Mouse (Mus musculus): ENCODE measurements around the gene Os9. TPM values are rescaled to one million over a fixed set of nuclear protein-coding genes. Genes with fewer than 3 reads are reported as not detected.
"Not testable (repeated sequence)": the region's sequence is repeated elsewhere in the genome, so short reads cannot be mapped to it uniquely, and the experiment has no call there.

Os9 gene
- 59.7 and 60.1 TPM in 2 replicates for polyA plus RNA-seq (2016; fragmentation: Nextera tagmentation; extraction: Ambion mirVana)

GRCm38 (mm10) chr10:127121066-127121477, at the start of gene Os9:
Os9 (minus strand) TSS chr10:127121131.
- peaks cover 26% of the 10 kb centered on the region for H3K4me1 ChIP-seq
- peak within 1 kb of the TSS; percentile 82 for H3K27ac ChIP-seq (replicated peaks)
- no peaks in the 10 kb centered on the region for H3K27me3 ChIP-seq (replicated peaks; ENCODE audit: low read depth, poor library complexity, severe bottlenecking)
- DNase-seq (ENCODE audit: low spot score) = peak; percentile 96
- H3K4me3 ChIP-seq = peak within 1 kb of the TSS; percentile 83
- peaks cover 36% of the 10 kb centered on the region for H3K36me3 ChIP-seq (replicated peaks)
- under 1% methylated on average over 19 of the region's 19 CpGs for WGBS
- no peaks in the 10 kb centered on the region for H3K9me3 ChIP-seq

- Histone ChIP-seq H3K4me3 (peak overlapping the region; percentile 59), H3K9me3 (no peaks in the 10 kb centered on the region), H3K36me3 (replicated peaks) (no peaks in the 10 kb centered on the region), H3K27ac (replicated peaks) (peak overlapping the region; percentile 77; the same call in 1 of the 2 replicates), H3K27me3 (replicated peaks; ENCODE audit: low read depth, poor library complexity, severe bottlenecking) (peaks cover 74% of the 10 kb centered on the region), H3K4me1 (peaks cover 46% of the 10 kb centered on the region)
- WGBS = 1% methylated on average over 22 of the region's 22 CpGs
- peak; percentile 73 for DNase-seq (ENCODE audit: low spot score)
Observed at GRCm38 (mm10) chr10:127170002-127170401, 49.1 kb upstream of the Os9 start.

DNA sequence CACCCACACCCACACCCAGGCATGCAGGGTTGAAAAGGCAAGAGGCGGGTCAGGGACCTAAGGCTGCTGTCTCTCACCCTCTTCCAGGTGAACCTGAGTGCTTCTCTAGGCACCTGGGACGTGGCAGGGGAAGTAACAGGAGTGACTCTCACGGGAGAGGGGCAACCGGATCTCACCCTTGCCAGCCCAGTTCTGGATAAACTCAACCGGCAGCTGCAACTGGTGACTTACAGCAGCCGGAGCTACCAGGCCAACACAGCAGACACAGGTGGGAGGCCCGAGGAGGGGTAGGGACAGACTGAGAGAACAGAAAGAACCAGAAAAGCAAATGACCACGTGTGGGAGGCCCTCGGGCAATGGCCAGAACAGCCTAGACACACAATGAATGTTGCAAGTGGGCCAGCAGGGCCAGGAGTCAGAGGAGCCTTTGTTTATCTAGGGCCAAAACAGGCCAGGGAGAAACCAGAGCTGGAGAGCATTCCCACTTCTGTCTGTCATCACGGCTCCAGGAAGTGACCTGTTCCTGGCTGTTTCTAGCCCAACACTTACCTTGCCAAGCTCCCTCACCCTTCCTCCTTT, 46.8 kb upstream of the Os9 start:
- peak; percentile 36 for DNase-seq (ENCODE audit: low spot score)
- Histone ChIP-seq H3K36me3 (replicated peaks) (no peaks in the 10 kb centered on the region), H3K9me3 (no peaks in the 10 kb centered on the region), H3K27ac (replicated peaks) (no peak overlapping the region), H3K27me3 (replicated peaks; ENCODE audit: low read depth, poor library complexity, severe bottlenecking) (peaks cover 97% of the 10 kb centered on the region), H3K4me3 (no peak overlapping the region), H3K4me1 (peaks cover 51% of the 10 kb centered on the region)
- WGBS = 31% methylated on average over 10 of the region's 10 CpGs

DNA sequence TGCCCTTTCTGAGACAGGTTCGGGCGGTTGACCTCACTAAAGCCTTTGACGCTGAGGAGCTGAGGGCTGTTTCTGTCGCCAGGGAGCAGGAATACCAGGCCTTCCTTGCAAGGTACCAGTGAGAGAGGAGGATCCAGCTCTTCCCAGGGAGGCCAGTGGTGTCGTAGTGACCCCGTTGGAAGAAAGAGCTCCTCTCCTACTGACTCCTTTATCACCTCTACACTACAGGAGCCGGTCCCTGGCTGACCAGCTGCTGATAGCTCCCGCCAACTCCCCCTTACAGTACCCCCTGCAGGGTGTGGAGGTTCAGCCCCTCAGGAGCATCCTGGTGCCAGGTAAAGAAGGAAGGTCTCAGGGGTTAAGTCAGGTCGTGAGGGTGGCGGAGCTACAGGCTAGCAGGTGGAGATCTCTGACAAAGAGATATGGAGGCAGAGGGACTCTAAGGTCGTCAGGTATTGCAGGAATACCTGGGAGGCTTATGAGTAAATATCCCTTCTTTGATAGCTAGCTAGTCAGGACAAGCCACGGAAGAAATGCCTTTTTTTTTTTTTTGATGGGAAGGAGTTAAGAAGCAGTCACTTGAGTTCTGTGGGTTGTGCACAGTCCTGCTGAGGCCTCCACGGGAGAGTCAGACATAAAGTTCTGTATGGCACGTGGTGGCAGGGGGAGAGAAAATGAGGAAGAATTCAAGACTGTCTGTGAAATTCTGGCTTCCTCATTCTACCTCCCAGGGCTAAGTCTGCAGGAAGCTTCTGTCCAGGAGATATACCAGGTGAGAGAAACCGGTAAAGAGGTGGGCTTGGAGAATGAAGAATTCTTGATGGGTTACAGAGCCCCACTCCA, 46.1 kb upstream of the Os9 start:
- H3K27me3 ChIP-seq (replicated peaks; ENCODE audit: low read depth, poor library complexity, severe bottlenecking) = peaks cover 94% of the 10 kb centered on the region
- peaks cover 51% of the 10 kb centered on the region for H3K4me1 ChIP-seq
- no peaks in the 10 kb centered on the region for H3K36me3 ChIP-seq (replicated peaks)
- 17% methylated on average over 15 of the region's 15 CpGs for WGBS
- peak overlapping the region; percentile 72; the same call in 1 of the 2 replicates for H3K4me3 ChIP-seq
- H3K9me3 ChIP-seq = no peaks in the 10 kb centered on the region
- DNase-seq (ENCODE audit: low spot score) = peak; percentile 27
- H3K27ac ChIP-seq (replicated peaks) = no peak overlapping the region

GRCm38 (mm10) chr10:127166404-127166715, 45.4 kb upstream of the Os9 start:
- DNase-seq (ENCODE audit: low spot score) = no peak
- 3% methylated on average over 11 of the region's 11 CpGs for WGBS
- H3K36me3 ChIP-seq (replicated peaks) = no peaks in the 10 kb centered on the region
- peak overlapping the region; percentile 72 for H3K4me3 ChIP-seq
- no peaks in the 10 kb centered on the region for H3K9me3 ChIP-seq
- peaks cover 88% of the 10 kb centered on the region for H3K27me3 ChIP-seq (replicated peaks; ENCODE audit: low read depth, poor library complexity, severe bottlenecking)
- peak overlapping the region; percentile 84; the same call in 1 of the 2 replicates for H3K27ac ChIP-seq (replicated peaks)
- H3K4me1 ChIP-seq = peaks cover 51% of the 10 kb centered on the region

- H3K4me3 ChIP-seq = peak overlapping the region; percentile 72
- peaks cover 82% of the 10 kb centered on the region for H3K27me3 ChIP-seq (replicated peaks; ENCODE audit: low read depth, poor library complexity, severe bottlenecking)
- no peaks in the 10 kb centered on the region for H3K9me3 ChIP-seq
- peaks cover 46% of the 10 kb centered on the region for H3K4me1 ChIP-seq
- WGBS = under 1% methylated on average over 56 of the region's 56 CpGs
- DNase-seq (ENCODE audit: low spot score) = peak; percentile 66
- H3K36me3 ChIP-seq (replicated peaks) = no peaks in the 10 kb centered on the region
- H3K27ac ChIP-seq (replicated peaks) = peak overlapping the region; percentile 84
Observed at GRCm38 (mm10) chr10:127165654-127166403, 44.9 kb upstream of the Os9 start.

- no peak for DNase-seq (ENCODE audit: low spot score)
- Histone ChIP-seq H3K27me3 (replicated peaks; ENCODE audit: low read depth, poor library complexity, severe bottlenecking) (peaks cover 77% of the 10 kb centered on the region), H3K4me3 (peak overlapping the region; percentile 72), H3K27ac (replicated peaks) (peak overlapping the region; percentile 84), H3K9me3 (no peaks in the 10 kb centered on the region), H3K4me1 (peaks cover 41% of the 10 kb centered on the region), H3K36me3 (replicated peaks) (no peaks in the 10 kb centered on the region)
- WGBS = under 1% methylated on average over 42 of the region's 42 CpGs
Observed at GRCm38 (mm10) chr10:127165354-127165653, 44.4 kb upstream of the Os9 start.

DNA sequence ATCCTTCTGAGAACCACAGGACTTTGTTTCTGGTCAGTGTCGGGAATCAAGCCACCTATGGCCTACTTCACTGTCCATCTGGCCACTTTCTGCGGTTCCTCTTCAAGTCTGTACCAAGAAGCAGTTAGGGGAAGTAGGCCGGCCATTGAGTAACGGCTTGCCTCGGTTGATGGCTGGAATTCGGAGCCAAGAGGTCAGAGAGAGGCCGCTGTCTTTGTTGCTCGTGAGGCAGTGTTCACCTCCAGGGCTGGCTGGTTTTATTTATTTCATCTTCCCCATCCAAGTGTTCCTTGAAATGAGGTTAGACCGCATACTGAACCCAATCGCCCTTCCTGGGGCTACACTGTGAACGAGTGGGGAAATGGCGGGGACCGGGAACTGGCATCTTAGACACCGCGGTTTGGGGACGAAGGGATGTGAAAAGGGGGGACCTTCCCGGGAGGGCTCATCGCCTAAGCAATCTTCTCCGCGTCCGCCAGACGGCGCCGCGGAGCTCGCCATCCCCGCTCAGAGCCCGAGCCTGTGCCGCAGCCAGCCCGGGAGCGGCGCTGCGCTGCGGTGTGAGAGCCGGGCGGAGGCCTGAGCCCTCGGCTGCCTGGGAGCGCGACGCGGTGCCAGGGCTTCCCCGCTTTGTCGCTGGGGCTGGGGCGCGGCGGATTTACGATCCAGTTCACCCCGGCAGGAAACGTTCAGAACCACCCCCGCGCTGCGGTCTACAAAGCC, 43.9 kb upstream of the Os9 start, which contains the start of gene B4galnt1:
TSS of gene B4galnt1 (plus strand) at position 595 of the 723 bp plus-strand sequence.
- WGBS = 2% methylated on average over 52 of the region's 52 CpGs
- DNase-seq (ENCODE audit: low spot score) = peak; percentile 89
- H3K27me3 ChIP-seq (replicated peaks; ENCODE audit: low read depth, poor library complexity, severe bottlenecking) = peaks cover 72% of the 10 kb centered on the region

GRCm38 (mm10) chr10:127164190-127164589, 43.3 kb upstream of the Os9 start:
- H3K4me3 ChIP-seq = peak overlapping the region; percentile 72; the same call in 1 of the 2 replicates
- DNase-seq (ENCODE audit: low spot score) = no peak
- WGBS = 92% methylated on average over 4 of the region's 4 CpGs
- no peaks in the 10 kb centered on the region for H3K36me3 ChIP-seq (replicated peaks)
- peaks cover 66% of the 10 kb centered on the region for H3K27me3 ChIP-seq (replicated peaks; ENCODE audit: low read depth, poor library complexity, severe bottlenecking)
- no peaks in the 10 kb centered on the region for H3K9me3 ChIP-seq
- no peak overlapping the region for H3K27ac ChIP-seq (replicated peaks)
- peaks cover 33% of the 10 kb centered on the region for H3K4me1 ChIP-seq

More for the DNA sequence above, 43.9 kb upstream of the Os9 start, which contains the start of gene B4galnt1:
- Histone ChIP-seq H3K27ac (replicated peaks) (peak within 1 kb of the TSS; percentile 84), H3K9me3 (no peaks in the 10 kb centered on the region), H3K4me3 (peak within 1 kb of the TSS; percentile 72), H3K36me3 (replicated peaks) (no peaks in the 10 kb centered on the region), H3K4me1 (peaks cover 36% of the 10 kb centered on the region)

DNA sequence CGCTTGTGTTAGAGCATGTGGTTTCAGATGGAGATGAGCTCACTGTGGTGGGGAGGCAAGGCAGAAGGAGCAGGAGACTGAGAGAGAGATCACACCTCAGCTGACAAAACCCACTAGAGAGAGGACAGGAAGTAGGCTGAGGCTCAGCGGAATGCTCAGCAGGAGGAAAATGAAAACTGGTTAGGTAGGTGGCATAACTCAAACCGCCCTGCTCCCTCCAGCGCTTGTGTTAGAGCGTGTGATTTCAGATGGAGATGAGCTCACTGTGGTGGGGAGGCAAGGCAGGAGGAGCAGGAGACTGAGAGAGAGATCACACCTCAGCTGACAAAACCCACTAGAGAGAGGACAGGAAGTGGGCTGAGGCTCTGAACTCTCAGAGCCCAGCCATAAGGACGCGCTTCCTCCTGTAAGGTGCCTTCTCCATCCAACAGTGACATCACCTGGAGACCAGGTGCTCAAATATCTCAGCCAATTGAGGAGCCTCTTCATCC, 41.9 kb upstream of the Os9 start:
- not testable (repeated sequence) for H3K9me3 ChIP-seq; H3K27ac ChIP-seq (replicated peaks); H3K36me3 ChIP-seq (replicated peaks); H3K4me3 ChIP-seq; DNase-seq (ENCODE audit: low spot score)
- Histone ChIP-seq H3K27me3 (replicated peaks; ENCODE audit: low read depth, poor library complexity, severe bottlenecking) (peaks cover 52% of the 10 kb centered on the region), H3K4me1 (peaks cover 31% of the 10 kb centered on the region)
- WGBS = 58% methylated on average over 7 of the region's 7 CpGs

DNA sequence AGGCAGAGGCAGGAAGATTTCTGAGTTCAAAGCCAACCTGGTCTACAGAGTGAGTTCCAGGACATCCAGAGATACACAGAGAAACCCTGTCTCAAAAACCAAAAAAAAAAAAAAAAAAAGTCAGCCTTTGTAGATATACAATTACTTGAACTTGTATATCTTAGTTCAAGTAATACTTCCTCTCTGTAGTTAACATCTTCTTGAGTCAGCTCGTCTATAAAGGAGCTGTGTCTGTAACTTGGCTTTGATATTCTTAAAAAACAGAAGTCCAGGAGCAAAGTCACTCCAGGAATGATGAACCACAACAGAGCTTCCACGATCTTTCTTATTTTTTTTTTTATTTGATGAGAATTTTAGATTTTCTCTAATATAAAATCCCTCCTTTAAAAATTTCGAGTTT, 39.8 kb upstream of the Os9 start:
- DNase-seq (ENCODE audit: low spot score) = no peak
- no peak overlapping the region for H3K4me3 ChIP-seq
- 76% methylated on average over 3 of the region's 3 CpGs for WGBS
- peaks cover 13% of the 10 kb centered on the region for H3K4me1 ChIP-seq
- H3K27ac ChIP-seq (replicated peaks) = no peak overlapping the region
- no peaks in the 10 kb centered on the region for H3K9me3 ChIP-seq
- H3K27me3 ChIP-seq (replicated peaks; ENCODE audit: low read depth, poor library complexity, severe bottlenecking) = peaks cover 31% of the 10 kb centered on the region
- H3K36me3 ChIP-seq (replicated peaks) = no peaks in the 10 kb centered on the region

- Histone ChIP-seq H3K27ac (replicated peaks) (no peak overlapping the region), H3K36me3 (replicated peaks) (no peaks in the 10 kb centered on the region), H3K9me3 (no peaks in the 10 kb centered on the region), H3K4me3 (no peak overlapping the region), H3K27me3 (replicated peaks; ENCODE audit: low read depth, poor library complexity, severe bottlenecking) (peaks cover 25% of the 10 kb centered on the region), H3K4me1 (peaks cover 7% of the 10 kb centered on the region)
- WGBS = 89% methylated on average over 9 of the region's 9 CpGs
- DNase-seq (ENCODE audit: low spot score) = no peak
Observed at GRCm38 (mm10) chr10:127160081-127160480, 39.1 kb upstream of the Os9 start.

All from embryonic facial prominence, embryonic 10.5 days (tissue).